Mouse (Mus musculus): Measurements from ENCODE around the gene Pex19. TPM values are rescaled to one million over a fixed set of nuclear protein-coding genes. Genes with fewer than 3 reads are reported as not detected.
A peak's percentile ranks its signal among the peaks of the same experiment; 100 is the strongest.

The Pex19 gene
- polyA plus RNA-seq (2015; fragmentation: Nextera tagmentation; extraction: Ambion mirVana), result 171 and 172 TPM in 2 replicates

GRCm38 (mm10) chr1:172126376-172127347, at the start of gene Pex19:
Gene Pex19, plus strand, starts transcription at chr1:172126755.
- H3K9ac ChIP-seq (replicated peaks), result peak within 1 kb of the TSS; percentile 85
- peak within 1 kb of the TSS; percentile 89 for H3K4me3 ChIP-seq (replicated peaks)
- no peaks in the 10 kb centered on the region for H3K9me3 ChIP-seq
- peaks cover 56% of the 10 kb centered on the region for H3K36me3 ChIP-seq
- ATAC-seq, result peak; percentile 97
- H3K4me1 ChIP-seq (replicated peaks), result peaks cover 21% of the 10 kb centered on the region
- WGBS, result under 1% methylated on average over 42 of the region's 42 CpGs
- no peaks in the 10 kb centered on the region for H3K27me3 ChIP-seq
- H3K4me2 ChIP-seq (replicated peaks), result peak within 1 kb of the TSS; percentile 76
- H3K27ac ChIP-seq, result no peak within 1 kb of the TSS

DNA sequence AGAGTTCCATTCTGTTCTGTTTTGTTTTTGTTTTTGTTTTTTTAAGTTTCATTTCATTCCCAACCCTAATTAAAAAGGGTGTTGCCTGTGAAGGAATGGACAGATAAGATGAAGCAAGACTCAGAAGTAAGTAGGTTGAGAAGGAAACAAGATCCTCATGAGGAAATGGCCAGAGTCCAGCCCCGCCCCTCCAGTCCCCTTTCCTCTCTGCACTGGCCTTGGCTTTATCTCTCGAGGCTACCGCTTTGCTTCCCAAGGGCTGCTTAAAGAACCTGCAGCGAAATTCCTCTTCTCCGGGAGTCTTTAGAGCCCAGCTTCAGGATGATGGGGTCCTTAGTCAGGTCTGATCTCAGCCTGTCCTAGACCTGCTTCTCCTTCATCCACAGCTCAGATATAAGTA, 48.6 kb upstream of the Pex19 start:
- no peak overlapping the region for H3K27ac ChIP-seq
- H3K36me3 ChIP-seq, result peaks cover 65% of the 10 kb centered on the region
- H3K4me2 ChIP-seq (replicated peaks), result no peak overlapping the region
- peaks cover 9% of the 10 kb centered on the region for H3K4me1 ChIP-seq (replicated peaks)
- WGBS, result 87% methylated on average over 5 of the region's 5 CpGs
- H3K9me3 ChIP-seq, result no peaks in the 10 kb centered on the region
- ATAC-seq, result no peak
- no peak overlapping the region for H3K4me3 ChIP-seq (replicated peaks)
- H3K27me3 ChIP-seq, result no peaks in the 10 kb centered on the region
- H3K9ac ChIP-seq (replicated peaks), result no peak overlapping the region

GRCm38 (mm10) chr1:172082101-172082898, 44.3 kb upstream of the Pex19 start, which contains the start of the genes Copa and Ncstn:
Gene Copa, plus strand, starts transcription at chr1:172082529.
Gene Ncstn, minus strand, starts transcription at chr1:172082795.
- no peaks in the 10 kb centered on the region for H3K27me3 ChIP-seq
- H3K4me3 ChIP-seq (replicated peaks), result peak within 1 kb of the TSS; percentile 71
- H3K9me3 ChIP-seq, result no peaks in the 10 kb centered on the region
- WGBS, result under 1% methylated on average over 40 of the region's 40 CpGs
- peak within 1 kb of the TSS; percentile 85 for H3K27ac ChIP-seq
- H3K36me3 ChIP-seq, result peaks cover 29% of the 10 kb centered on the region
- peak within 1 kb of the TSS; percentile 88 for H3K4me2 ChIP-seq (replicated peaks)
- peak; percentile 99 for ATAC-seq
- peak within 1 kb of the TSS; percentile 83 for H3K9ac ChIP-seq (replicated peaks)
- H3K4me1 ChIP-seq (replicated peaks), result peaks cover 33% of the 10 kb centered on the region

DNA sequence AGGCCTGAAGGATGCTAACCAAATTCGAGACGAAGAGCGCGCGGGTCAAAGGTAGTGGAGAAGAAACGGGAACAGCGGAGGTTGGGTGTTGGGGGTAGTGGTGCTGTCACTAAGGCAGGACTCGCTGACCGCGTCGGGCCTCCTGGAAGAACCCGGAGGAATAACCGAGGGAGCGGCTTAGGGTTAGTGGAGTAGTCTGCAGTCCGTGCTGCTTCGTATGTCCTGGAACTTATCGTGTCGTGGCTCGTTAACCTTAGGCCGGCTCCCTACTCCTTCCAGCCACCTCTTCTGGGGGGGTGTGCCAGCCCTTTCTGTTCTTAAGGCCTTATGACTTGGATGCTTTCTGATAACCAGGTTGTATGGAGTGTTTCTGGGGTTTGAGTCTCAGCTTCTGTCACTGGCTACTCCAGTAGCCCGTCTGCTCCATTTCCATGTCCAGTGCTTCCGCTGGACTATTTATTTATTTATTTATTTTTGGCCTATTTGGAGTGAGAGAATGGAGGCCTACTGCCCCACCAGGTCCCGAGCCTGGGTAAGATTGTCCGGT, 43.6 kb upstream of the Pex19 start:
- Histone ChIP-seq H3K9me3 (no peaks in the 10 kb centered on the region), H3K4me2 (replicated peaks) (peak overlapping the region; percentile 88), H3K36me3 (peaks cover 24% of the 10 kb centered on the region), H3K4me3 (replicated peaks) (peak overlapping the region; percentile 71), H3K27me3 (no peaks in the 10 kb centered on the region), H3K9ac (replicated peaks) (peak overlapping the region; percentile 83), H3K4me1 (replicated peaks) (peaks cover 33% of the 10 kb centered on the region), H3K27ac (peak overlapping the region; percentile 62)
- 4% methylated on average over 24 of the region's 24 CpGs for WGBS
- ATAC-seq, result peak; percentile 90

GRCm38 (mm10) chr1:172093522-172093921, 33.0 kb upstream of the Pex19 start:
- H3K27ac ChIP-seq, result no peak overlapping the region
- no peaks in the 10 kb centered on the region for H3K9me3 ChIP-seq
- 55% methylated on average over 3 of the region's 3 CpGs for WGBS
- H3K27me3 ChIP-seq, result no peaks in the 10 kb centered on the region
- peaks cover 77% of the 10 kb centered on the region for H3K36me3 ChIP-seq
- H3K4me3 ChIP-seq (replicated peaks), result no peak overlapping the region
- H3K9ac ChIP-seq (replicated peaks), result no peak overlapping the region
- H3K4me1 ChIP-seq (replicated peaks), result peaks cover 11% of the 10 kb centered on the region
- no peak for ATAC-seq
- H3K4me2 ChIP-seq (replicated peaks), result no peak overlapping the region

DNA sequence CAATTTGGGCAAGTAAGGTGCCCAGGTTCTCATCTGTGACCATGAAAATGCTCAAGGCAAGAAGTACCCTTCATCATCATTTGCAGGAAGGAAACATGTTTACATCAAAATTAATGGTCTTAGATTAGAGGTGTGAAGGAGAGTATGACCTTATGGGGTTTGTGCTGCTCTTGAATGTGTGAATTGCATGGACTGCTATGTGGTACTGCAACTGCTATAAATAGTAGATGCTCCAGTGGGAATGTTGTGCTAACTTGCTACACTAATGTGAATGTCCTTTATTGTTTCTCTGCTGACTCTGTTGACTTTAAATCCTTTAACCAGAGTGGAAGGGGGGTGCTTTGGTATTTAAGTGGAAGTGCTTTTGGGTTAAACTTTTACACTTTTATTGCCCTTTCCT, 32.3 kb upstream of the Pex19 start:
- Histone ChIP-seq H3K4me1 (replicated peaks) (peaks cover 11% of the 10 kb centered on the region), H3K9ac (replicated peaks) (no peak overlapping the region), H3K36me3 (peaks cover 73% of the 10 kb centered on the region), H3K4me2 (replicated peaks) (no peak overlapping the region), H3K27me3 (no peaks in the 10 kb centered on the region), H3K27ac (no peak overlapping the region), H3K4me3 (replicated peaks) (no peak overlapping the region), H3K9me3 (no peaks in the 10 kb centered on the region)
- no peak for ATAC-seq

- Histone ChIP-seq H3K4me1 (replicated peaks) (peaks cover 11% of the 10 kb centered on the region), H3K4me2 (replicated peaks) (no peak overlapping the region), H3K9ac (replicated peaks) (no peak overlapping the region), H3K9me3 (no peaks in the 10 kb centered on the region), H3K27me3 (no peaks in the 10 kb centered on the region), H3K36me3 (peaks cover 70% of the 10 kb centered on the region), H3K27ac (peak overlapping the region; percentile 45; the same call in 1 of the 2 replicates), H3K4me3 (replicated peaks) (no peak overlapping the region)
- peak; percentile 83 for ATAC-seq
- WGBS, result 26% methylated on average over 6 of the region's 6 CpGs
These were observed 31.4 kb upstream of the Pex19 start for GRCm38 (mm10) chr1:172095202-172095601.

- no peaks in the 10 kb centered on the region for H3K9me3 ChIP-seq
- no peak overlapping the region for H3K27ac ChIP-seq
- H3K4me3 ChIP-seq (replicated peaks), result no peak overlapping the region
- peaks cover 7% of the 10 kb centered on the region for H3K4me1 ChIP-seq (replicated peaks)
- ATAC-seq, result no peak
- H3K9ac ChIP-seq (replicated peaks), result no peak overlapping the region
- 86% methylated on average over 6 of the region's 6 CpGs for WGBS
- no peaks in the 10 kb centered on the region for H3K27me3 ChIP-seq
- peaks cover 72% of the 10 kb centered on the region for H3K36me3 ChIP-seq
- H3K4me2 ChIP-seq (replicated peaks), result no peak overlapping the region
These were observed 27.1 kb upstream of the Pex19 start for GRCm38 (mm10) chr1:172099325-172100033.

- no peak overlapping the region for H3K27ac ChIP-seq
- no peak overlapping the region for H3K4me2 ChIP-seq (replicated peaks)
- H3K27me3 ChIP-seq, result no peaks in the 10 kb centered on the region
- H3K4me3 ChIP-seq (replicated peaks), result no peak overlapping the region
- H3K9me3 ChIP-seq, result no peaks in the 10 kb centered on the region
- no peak overlapping the region for H3K9ac ChIP-seq (replicated peaks)
- H3K4me1 ChIP-seq (replicated peaks), result no peaks in the 10 kb centered on the region
- no peak for ATAC-seq
- H3K36me3 ChIP-seq, result peaks cover 87% of the 10 kb centered on the region
- WGBS, result 90% methylated on average over 4 of the region's 4 CpGs
These were observed 22.9 kb upstream of the Pex19 start for GRCm38 (mm10) chr1:172103619-172104018.

GRCm38 (mm10) chr1:172105101-172105500, 21.5 kb upstream of the Pex19 start:
- Histone ChIP-seq H3K9me3 (no peaks in the 10 kb centered on the region), H3K4me3 (replicated peaks) (no peak overlapping the region), H3K27ac (no peak overlapping the region), H3K4me1 (replicated peaks) (no peaks in the 10 kb centered on the region), H3K27me3 (no peaks in the 10 kb centered on the region), H3K9ac (replicated peaks) (no peak overlapping the region), H3K36me3 (peaks cover 93% of the 10 kb centered on the region), H3K4me2 (replicated peaks) (no peak overlapping the region)
- ATAC-seq, result no peak
- 85% methylated on average over 11 of the region's 11 CpGs for WGBS

- H3K4me3 ChIP-seq (replicated peaks), result no peak overlapping the region
- H3K9ac ChIP-seq (replicated peaks), result no peak overlapping the region
- peaks cover 97% of the 10 kb centered on the region for H3K36me3 ChIP-seq
- ATAC-seq, result no peak; the same call in 1 of the 2 replicates
- no peak overlapping the region for H3K4me2 ChIP-seq (replicated peaks)
- H3K9me3 ChIP-seq, result no peaks in the 10 kb centered on the region
- no peaks in the 10 kb centered on the region for H3K4me1 ChIP-seq (replicated peaks)
- peak overlapping the region; percentile 26; the same call in 1 of the 2 replicates for H3K27ac ChIP-seq
- 71% methylated on average over 10 of the region's 10 CpGs for WGBS
- H3K27me3 ChIP-seq, result no peaks in the 10 kb centered on the region
These were observed 18.6 kb upstream of the Pex19 start for GRCm38 (mm10) chr1:172107777-172108477.
